29 mouse cellular contexts compared by ENCODE assay signal in genomic region chr16:38005471-38005870, GRCm38 (mm10).
A peak's percentile ranks its signal among the peaks of the same experiment; 100 is the strongest.
DNase-seq lines count a peak whose midpoint lies in the region; ATAC-seq and TF ChIP-seq lines count a peak whose summit lies in the region.
"Had no signal": no experiment of that assay in that cellular context is flagged by ENCODE, and none has a peak within 500 bp of the region (broad histone marks: within the 10 kb centered on the region; RNA-seq: fewer than 3 reads in every experiment).

No protein-coding gene starts in this region.

- TF ChIP-seq EP300 in heart, postnatal 0 days (IDR thresholded peaks at IDR 0.05; ENCODE audit: low read depth) = no peak

- intact Hi-C loops in heart, postnatal 36 days (cut with DNase I) = no loop called here

- no peaks in the 10 kb centered on the region for H3K36me3 ChIP-seq in forebrain, embryonic 10.5 days (replicated peaks)
- peaks cover 10% of the 10 kb centered on the region; the same call in 1 of the 2 replicates for H3K36me3 ChIP-seq in forebrain, embryonic 14.5 days (ENCODE audit: control insufficient read depth, insufficient read depth, low read length)
- H3K36me3 ChIP-seq in heart, postnatal 0 days (replicated peaks; ENCODE audit: control insufficient read depth, insufficient read depth, low read length) = no peaks in the 10 kb centered on the region
- H3K36me3 ChIP-seq in testis, adult 2 months (ENCODE audit: control insufficient read depth, insufficient read depth, low read length) = no peaks in the 10 kb centered on the region
- H3K36me3 ChIP-seq: embryonic facial prominence, embryonic 10.5 days; embryonic facial prominence, embryonic 13.5 days; heart, embryonic 12.5 days; heart, embryonic 15.5 days; hindbrain, embryonic 12.5 days; hindbrain, embryonic 15.5 days had no signal

- H3K4me1 ChIP-seq in forebrain, embryonic 10.5 days = peaks cover 8% of the 10 kb centered on the region; the same call in 1 of the 2 replicates
- H3K4me1 ChIP-seq in forebrain, embryonic 14.5 days (ENCODE audit: control insufficient read depth, insufficient read depth, low read length) = no peaks in the 10 kb centered on the region
- H3K4me1 ChIP-seq in heart, postnatal 0 days (ENCODE audit: control insufficient read depth, insufficient read depth) = no peaks in the 10 kb centered on the region
- peaks cover 7% of the 10 kb centered on the region for H3K4me1 ChIP-seq in testis, adult 2 months (ENCODE audit: control insufficient read depth, insufficient read depth, low read length)
- H3K4me1 ChIP-seq: embryonic facial prominence, embryonic 10.5 days; embryonic facial prominence, embryonic 13.5 days; hindbrain, embryonic 15.5 days had no signal

- no peak overlapping the region for H3K4me3 ChIP-seq in forebrain, embryonic 10.5 days
- no peak overlapping the region for H3K4me3 ChIP-seq in forebrain, embryonic 14.5 days (ENCODE audit: low read depth, low read length)
- H3K4me3 ChIP-seq in heart, postnatal 0 days (ENCODE audit: low read depth, low read length) = no peak overlapping the region
- 0 out of 2 replicates have a peak overlapping the region, but pooled peaks have one; percentile 4 for H3K4me3 ChIP-seq in testis, adult 2 months (ENCODE audit: control insufficient read depth, low read depth, low read length)
- H3K4me3 ChIP-seq: embryonic facial prominence, embryonic 10.5 days; embryonic facial prominence, embryonic 13.5 days; erythroblast, embryonic 14.5 days; forebrain, embryonic 13.5 days; gastrocnemius, adult 2 months; heart, adult 2 months; heart, embryonic 12.5 days; heart, embryonic 15.5 days; hindbrain, embryonic 12.5 days; hindbrain, embryonic 15.5 days had no signal

- 0 out of 2 replicates have a peak, but pooled peaks cover 4% of the 10 kb centered on the region for H3K27me3 ChIP-seq in forebrain, embryonic 10.5 days (ENCODE audit: poor library complexity, severe bottlenecking)
- no peaks in the 10 kb centered on the region for H3K27me3 ChIP-seq in forebrain, embryonic 14.5 days (replicated peaks; ENCODE audit: control insufficient read depth, insufficient read depth, low read length)
- no peaks in the 10 kb centered on the region for H3K27me3 ChIP-seq in heart, postnatal 0 days (ENCODE audit: control insufficient read depth, insufficient read depth, low read length)
- no peaks in the 10 kb centered on the region for H3K27me3 ChIP-seq in testis, adult 2 months (ENCODE audit: control insufficient read depth, insufficient read depth, low read length)
- H3K27me3 ChIP-seq: embryonic facial prominence, embryonic 13.5 days; forebrain, embryonic 13.5 days; heart, embryonic 12.5 days; heart, embryonic 15.5 days; hindbrain, embryonic 12.5 days; hindbrain, embryonic 15.5 days had no signal

- H3K4me2 ChIP-seq in forebrain, embryonic 14.5 days (ENCODE audit: low read length) = no peak overlapping the region
- no peak overlapping the region for H3K4me2 ChIP-seq in heart, postnatal 0 days (ENCODE audit: low read depth, low read length)
- H3K4me2 ChIP-seq: embryonic facial prominence, embryonic 13.5 days; forebrain, embryonic 13.5 days; heart, embryonic 12.5 days; heart, embryonic 15.5 days; hindbrain, embryonic 12.5 days; hindbrain, embryonic 15.5 days had no signal

- no peaks in the 10 kb centered on the region for H3K9me3 ChIP-seq in forebrain, embryonic 10.5 days
- H3K9me3 ChIP-seq in forebrain, embryonic 14.5 days (replicated peaks; ENCODE audit: control insufficient read depth, low read length) = no peaks in the 10 kb centered on the region
- no peaks in the 10 kb centered on the region for H3K9me3 ChIP-seq in heart, postnatal 0 days (replicated peaks; ENCODE audit: control insufficient read depth, low read length)
- H3K9me3 ChIP-seq: embryonic facial prominence, embryonic 10.5 days; embryonic facial prominence, embryonic 13.5 days; forebrain, embryonic 13.5 days; heart, embryonic 12.5 days; heart, embryonic 15.5 days; hindbrain, embryonic 12.5 days; hindbrain, embryonic 15.5 days had no signal

- WGBS in forebrain, embryonic 10.5 days = 90% methylated on average over 10 of the region's 10 CpGs
- 90% methylated on average over 10 of the region's 10 CpGs for WGBS in forebrain, embryonic 14.5 days
- 51% methylated on average over 10 of the region's 10 CpGs for WGBS in heart, postnatal 0 days

- H3K27ac ChIP-seq in forebrain, embryonic 10.5 days = no peak overlapping the region
- no peak overlapping the region for H3K27ac ChIP-seq in forebrain, embryonic 14.5 days (ENCODE audit: low read depth, low read length)
- no peak overlapping the region for H3K27ac ChIP-seq in heart, postnatal 0 days (ENCODE audit: low read depth)
- H3K27ac ChIP-seq in testis, adult 2 months (ENCODE audit: control insufficient read depth, insufficient read depth, low read depth, low read length) = no peak overlapping the region
- H3K27ac ChIP-seq: embryonic facial prominence, embryonic 10.5 days; embryonic facial prominence, embryonic 13.5 days; forebrain, embryonic 13.5 days; gastrocnemius, adult 2 months; heart, adult 2 months; heart, embryonic 15.5 days; hindbrain, embryonic 12.5 days; hindbrain, embryonic 15.5 days had no signal

- ATAC-seq in forebrain, embryonic 14.5 days = no peak
- peak; percentile 41; the same call in 1 of the 2 replicates for ATAC-seq in heart, postnatal 0 days (ENCODE audit: insufficient read depth, low read depth)
- ATAC-seq: activated CD4-positive, CD25-positive, alpha-beta regulatory T cell, adult 4 months; forebrain, embryonic 13.5 days; forebrain, postnatal 0 days had no signal

- TF ChIP-seq POLR2A in testis, adult 2 months (IDR thresholded peaks at IDR 0.05; ENCODE audit: control insufficient read depth, low read depth, low read length) = no peak

- H3K9ac ChIP-seq in forebrain, embryonic 14.5 days (ENCODE audit: low read length) = no peak overlapping the region
- H3K9ac ChIP-seq in heart, postnatal 0 days (replicated peaks; ENCODE audit: low read depth, low read length) = no peak overlapping the region
- H3K9ac ChIP-seq: embryonic facial prominence, embryonic 13.5 days; forebrain, embryonic 13.5 days; forebrain, postnatal 0 days; heart, embryonic 12.5 days; heart, embryonic 15.5 days; hindbrain, embryonic 12.5 days; hindbrain, embryonic 15.5 days had no signal

- no peak for TF ChIP-seq CTCF in heart, postnatal 0 days (IDR thresholded peaks at IDR 0.05; ENCODE audit: low read depth)
- TF ChIP-seq CTCF in testis, adult 2 months (IDR thresholded peaks at IDR 0.05; ENCODE audit: control insufficient read depth, insufficient read depth, insufficient replicate concordance, low read depth, low read length) = no peak

- peak; percentile 11 for DNase-seq in forebrain, embryonic 10.5 days (ENCODE audit: extremely low spot score, low spot score)
- no peak for DNase-seq in forebrain, embryonic 14.5 days (ENCODE audit: low spot score)
- DNase-seq in heart, postnatal 0 days (ENCODE audit: low spot score) = no peak
- DNase-seq in heart, postnatal 36 days = no peak
- DNase-seq in testis, postnatal 14 days (ENCODE audit: low spot score) = no peak
- DNase-seq in testis, postnatal 10 days (ENCODE audit: low spot score) = peak; percentile 36
- no peak for DNase-seq in spleen, adult 18-20 months
- DNase-seq: adrenal gland, adult 8-10 months; adrenal gland, postnatal 25 days; cerebellum, adult 11-12 months; cerebellum, adult 8-10 months; cerebellum, postnatal 10 days; cerebellum, postnatal 36 days; embryo, embryonic 11 days; forebrain, postnatal 0 days; gastrocnemius, adult 2 months; gastrocnemius, postnatal 14 days; heart, adult 2 months; heart, postnatal 14 days had no signal

Comparison
In these comparisons a context has a peak if more than half of its experiments do, and no peak if none do; other contexts are left out.
1. DNase-seq: peak in forebrain, embryonic 10.5 days (single experiment) and testis, postnatal 10 days (single experiment); none in forebrain, embryonic 14.5 days (single experiment), heart, postnatal 0 days (single experiment), heart, postnatal 36 days (0 of 2), testis, postnatal 14 days (single experiment) and spleen, adult 18-20 months (0 of 2).